Mouse (Mus musculus) cortical plate, adult 2 months (tissue): ENCODE results near the gene Ybey. TPM values are rescaled to one million over a fixed set of nuclear protein-coding genes. Genes with fewer than 3 reads are reported as not detected.
A peak's percentile ranks its signal among the peaks of the same experiment; 100 is the strongest.

Experiments
- H3K27ac ChIP-seq: fragments of 200-500 bp; 2 replicates; pipeline ENCODE4 v1.5.1; 2012; ENCODE audit warnings: low read length, control low read depth, inconsistent platforms; ENCODE audit not compliant: insufficient read depth
- H3K4me1 ChIP-seq: fragments of 200-500 bp; 2 replicates; pipeline ENCODE4 v1.6.1; 2011; ENCODE audit warnings: low read length; ENCODE audit not compliant: control insufficient read depth, insufficient read depth
- H3K4me3 ChIP-seq: fragments of 200-500 bp; 2 replicates; pipeline ENCODE4 v1.5.1; 2011; ENCODE audit warnings: mild to moderate bottlenecking, low read length, control low read depth; ENCODE audit not compliant: insufficient read depth
- CTCF ChIP-seq: fragments of 200-500 bp; IDR thresholded peaks from 2 replicates; pipeline ENCODE4 v1.5.1; 2011; ENCODE audit warnings: mild to moderate bottlenecking, control low read depth, low read length; ENCODE audit not compliant: insufficient read depth; ENCODE audit errors: extremely low read depth
- POLR2A ChIP-seq: fragments of 200-500 bp; IDR thresholded peaks from 2 replicates; pipeline ENCODE4 v1.6.1; 2011; ENCODE audit warnings: mild to moderate bottlenecking, low read length, control low read depth; ENCODE audit not compliant: insufficient read depth; ENCODE audit errors: extremely low read depth
- polyA plus RNA-seq: library from polyadenylated mRNA; depleted of rRNA; stranded (reverse); fragments of >200 nt; gene quantifications from 2 replicates; pipeline ENCODE4 v1.2.3, GENCODE M21; 2012; rRNA removed

Gene Ybey
- polyA plus RNA-seq, 1 experiment: 3.8 TPM

DNA sequence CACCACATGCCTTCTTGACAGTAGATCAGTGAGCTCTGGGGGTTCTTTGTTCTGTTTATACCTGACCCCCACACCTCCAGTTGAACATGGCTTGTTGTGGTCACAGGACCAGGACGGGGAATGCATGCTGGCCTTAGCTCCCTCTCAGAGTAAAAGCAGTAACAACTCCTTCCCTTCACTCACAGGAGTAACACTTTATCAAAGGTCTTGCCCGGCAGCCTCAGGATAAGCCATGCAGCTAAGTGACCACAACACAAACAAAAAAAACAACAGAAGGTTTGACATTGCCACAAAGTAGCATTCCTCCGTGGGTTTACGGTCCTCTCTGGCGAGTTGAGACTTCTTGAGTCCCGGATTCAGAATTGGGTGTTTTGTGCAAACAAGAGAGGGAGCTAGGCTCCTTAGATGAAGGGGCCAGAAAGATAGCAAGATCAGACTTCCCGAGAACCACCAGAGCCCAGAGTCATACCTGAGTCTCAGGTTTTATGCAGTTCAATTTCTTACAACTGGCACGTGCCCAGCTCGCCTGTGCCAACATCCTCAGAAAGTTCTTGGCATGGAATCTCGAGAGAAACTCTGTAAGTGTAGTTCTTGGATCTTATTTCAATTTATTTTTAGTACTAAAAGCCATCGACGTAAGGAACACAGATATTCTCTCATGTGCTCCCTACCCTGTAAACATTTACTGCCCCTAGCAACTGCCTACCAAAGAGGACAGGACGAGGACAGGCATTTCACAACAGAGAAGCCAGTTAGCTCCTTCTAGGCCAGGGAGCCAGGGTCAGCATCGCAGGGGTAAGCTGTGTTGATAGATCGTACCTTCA, 21.3 kb downstream of the Ybey start:
- H3K4me1 ChIP-seq: no peaks in the 10 kb centered on the region
- H3K27ac ChIP-seq: no peak overlapping the region
- H3K4me3 ChIP-seq: no peak overlapping the region
- TF ChIP-seq POLR2A: no peak
- no peak for TF ChIP-seq CTCF

DNA sequence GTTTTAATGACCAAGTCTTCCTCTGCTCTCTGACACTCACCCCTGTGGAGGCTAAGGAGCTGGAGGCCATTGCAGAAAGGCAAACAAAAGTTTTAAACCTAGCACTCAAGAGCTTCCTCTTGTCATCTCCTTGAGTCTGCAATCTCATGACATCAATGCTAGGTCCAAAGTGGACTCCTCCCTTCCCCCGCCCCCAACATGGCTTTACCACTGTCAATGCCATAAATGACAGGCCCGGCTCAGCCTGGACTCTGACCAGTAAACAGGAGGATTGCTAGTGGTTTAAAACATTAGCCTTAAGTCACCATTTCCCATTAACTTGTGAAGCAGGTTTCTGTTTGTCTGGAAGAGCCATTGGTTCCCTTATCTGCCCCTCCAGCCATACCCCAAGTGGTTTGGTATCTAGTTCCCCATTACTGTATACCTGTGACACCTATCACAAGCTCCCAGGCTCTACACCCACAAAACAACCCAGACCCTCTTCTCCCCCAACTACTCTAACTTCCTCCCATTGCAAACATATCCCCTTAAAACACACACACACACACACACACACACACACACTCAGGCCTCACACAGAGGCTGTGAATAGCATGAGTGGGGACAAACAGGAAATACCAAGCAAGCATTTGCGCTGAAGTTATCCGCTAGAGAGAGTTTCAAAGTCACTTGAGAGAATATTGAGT, 22.8 kb downstream of the Ybey start:
- Histone ChIP-seq H3K27ac (no peak overlapping the region), H3K4me3 (no peak overlapping the region), H3K4me1 (no peaks in the 10 kb centered on the region)
- no peak for TF ChIP-seq CTCF
- TF ChIP-seq POLR2A: no peak

DNA sequence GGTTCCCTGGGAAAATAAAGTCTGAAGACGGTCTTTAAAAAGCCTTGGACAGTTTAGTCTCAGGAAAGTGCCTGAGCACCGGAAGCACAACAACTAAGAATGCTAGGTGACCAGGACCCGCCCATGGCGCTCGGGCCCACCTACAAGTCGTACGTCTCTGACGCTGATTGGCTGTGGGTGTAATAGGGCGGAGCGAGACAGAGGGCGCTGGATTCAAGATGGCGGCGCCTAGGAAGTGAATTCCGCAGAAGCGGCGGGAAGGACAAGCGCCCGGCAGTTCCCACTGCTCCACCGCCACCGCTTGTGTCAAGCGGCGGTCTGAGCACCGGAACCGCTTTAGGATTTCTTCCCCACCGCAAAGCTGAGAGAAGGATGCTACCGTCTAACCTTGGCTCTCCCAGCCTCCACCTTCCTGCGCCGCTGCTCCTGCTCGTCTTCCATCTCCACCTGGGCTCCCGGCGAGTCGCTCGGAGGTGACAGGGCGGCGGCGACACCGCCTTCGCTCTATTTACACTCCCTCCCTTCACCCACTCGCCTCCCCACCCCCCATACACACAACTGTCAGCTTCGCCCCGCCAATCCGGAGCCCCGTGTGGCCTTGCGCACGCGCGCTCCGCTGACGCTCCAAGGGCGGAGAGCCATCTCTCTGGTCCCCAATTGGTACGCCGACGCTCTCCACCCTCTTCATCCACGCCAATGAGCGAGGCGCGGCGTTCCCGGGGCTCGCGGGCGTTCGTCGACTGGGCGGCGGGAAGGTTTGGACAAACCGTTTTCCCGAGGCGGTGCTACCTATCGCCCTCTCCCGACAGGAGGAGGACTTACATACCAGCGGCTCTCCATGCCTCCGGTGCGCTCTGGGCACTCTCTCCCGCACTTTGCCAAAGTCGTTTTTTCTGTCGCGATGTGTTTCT, 26.5 kb downstream of the Ybey start, which contains the start of gene Pcnt:
TSS of gene Pcnt (minus strand) at position 609 of the 911 bp plus-strand sequence.
- peak within 1 kb of the TSS; percentile 80 for H3K27ac ChIP-seq
- TF ChIP-seq CTCF (peak; percentile 50), POLR2A (peak; percentile 28; the same call in 1 of the 2 replicates)

DNA sequence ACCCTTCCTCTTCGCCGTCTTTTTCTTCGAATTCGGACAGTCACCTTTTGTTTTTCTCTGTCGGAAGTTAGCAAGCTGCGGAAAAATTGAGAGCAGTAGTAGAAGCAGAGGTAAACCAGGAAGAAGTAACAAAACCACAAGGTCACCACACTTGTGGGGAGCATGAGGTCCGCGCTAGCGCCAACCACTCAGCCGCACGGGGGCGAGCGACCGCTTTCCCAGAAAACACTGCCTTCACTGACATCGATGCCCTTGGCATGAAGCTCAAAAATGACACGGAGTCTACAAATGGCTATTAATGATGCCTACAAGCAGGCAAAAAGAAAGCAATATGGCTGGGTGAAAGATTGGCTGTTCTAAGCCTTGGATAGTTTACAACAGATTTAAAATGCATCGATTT, 28.6 kb downstream of the Ybey start, which contains the start of gene AC141477.1:
TSS of gene AC141477.1 (minus strand) at position 164 of the 400 bp plus-strand sequence.
- Histone ChIP-seq H3K4me3 (no peak within 1 kb of the TSS), H3K4me1 (no peaks in the 10 kb centered on the region), H3K27ac (no peak within 1 kb of the TSS)
- TF ChIP-seq POLR2A: no peak
- TF ChIP-seq CTCF: no peak

More for the DNA sequence above, 26.5 kb downstream of the Ybey start, which contains the start of gene Pcnt:
- Histone ChIP-seq H3K4me1 (no peaks in the 10 kb centered on the region), H3K4me3 (peak within 1 kb of the TSS; percentile 66)

DNA sequence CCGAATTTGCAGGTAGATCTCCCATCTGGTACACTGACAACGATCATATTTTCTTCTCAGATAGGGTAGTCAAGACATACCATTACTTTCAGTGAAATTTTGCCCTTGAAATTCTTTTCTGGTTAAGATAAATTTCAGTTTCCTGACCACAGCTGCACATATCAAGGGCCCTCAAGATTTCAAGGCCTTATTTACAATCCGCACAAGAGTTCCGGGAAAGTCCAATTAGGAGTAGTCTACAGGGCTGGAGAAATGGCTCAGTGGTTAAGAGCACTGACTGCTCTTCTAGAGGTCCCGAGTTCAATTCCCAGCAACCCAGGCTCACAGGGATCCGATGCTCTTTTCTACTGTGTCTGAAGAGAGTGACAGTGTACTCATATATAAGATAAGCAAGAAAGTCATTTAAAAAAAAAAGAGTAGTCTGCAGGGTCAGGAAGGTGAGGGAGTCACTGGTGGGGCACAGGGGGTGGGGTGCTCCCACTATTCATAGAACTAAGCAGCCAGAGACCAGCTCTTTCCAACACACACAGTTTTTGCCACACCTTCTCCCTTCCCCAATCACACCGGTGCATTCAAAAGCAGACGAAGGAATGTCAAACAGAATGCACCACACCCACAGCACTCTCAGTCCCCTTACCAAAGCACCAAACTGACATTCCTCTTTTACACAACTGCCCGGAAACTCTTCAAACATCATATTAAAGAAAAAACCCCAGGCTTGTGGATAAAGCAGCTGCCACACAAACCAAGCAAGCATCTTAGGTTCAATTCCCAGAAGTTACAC, 29.6 kb downstream of the Ybey start:
- TF ChIP-seq POLR2A (no peak), CTCF (no peak)
- no peak overlapping the region for H3K4me3 ChIP-seq
- no peak overlapping the region for H3K27ac ChIP-seq
- no peaks in the 10 kb centered on the region for H3K4me1 ChIP-seq

DNA sequence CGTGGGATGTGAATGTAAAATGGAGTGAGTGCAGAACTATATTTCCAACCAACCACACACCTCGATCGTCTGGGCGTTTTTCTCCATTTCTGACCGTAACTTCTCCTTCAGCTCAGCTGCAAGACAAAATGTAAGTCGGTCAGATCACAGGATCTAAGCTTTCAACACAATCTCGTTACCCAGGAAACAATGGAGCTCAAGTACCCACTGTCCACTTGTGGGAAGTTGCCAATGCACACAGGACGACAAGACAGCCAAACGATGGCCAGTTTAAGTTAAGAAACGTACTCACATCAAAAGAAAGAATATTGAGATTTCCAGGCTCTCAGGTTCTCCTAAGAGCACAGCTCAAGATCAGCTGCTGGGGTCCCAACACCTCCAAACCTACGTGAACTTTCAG, 35.0 kb downstream of the Ybey start:
- TF ChIP-seq POLR2A: no peak
- H3K27ac ChIP-seq: no peak overlapping the region
- H3K4me3 ChIP-seq: no peak overlapping the region
- H3K4me1 ChIP-seq: no peaks in the 10 kb centered on the region

DNA sequence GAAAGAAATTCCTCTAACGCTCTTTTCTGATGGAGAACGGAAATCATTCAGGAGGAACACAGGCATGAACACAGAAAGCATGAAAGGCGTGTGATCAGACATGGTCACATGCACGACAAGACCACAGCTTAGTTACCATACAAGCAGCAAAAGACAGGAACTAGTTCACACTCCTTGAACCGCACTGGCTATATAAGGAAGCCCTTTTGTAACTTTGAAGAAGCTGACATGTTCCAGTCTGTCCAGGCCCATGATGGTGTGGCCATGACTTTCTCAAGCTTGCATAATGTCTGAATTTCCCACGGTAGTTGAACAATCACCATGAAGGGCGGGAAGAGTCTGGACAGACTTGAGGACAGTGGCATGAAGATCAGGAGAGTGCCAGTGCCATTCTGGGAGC, 43.2 kb downstream of the Ybey start:
- H3K4me1 ChIP-seq: no peaks in the 10 kb centered on the region
- H3K27ac ChIP-seq: no peak overlapping the region
- TF ChIP-seq CTCF (no peak), POLR2A (no peak)
- no peak overlapping the region for H3K4me3 ChIP-seq

DNA sequence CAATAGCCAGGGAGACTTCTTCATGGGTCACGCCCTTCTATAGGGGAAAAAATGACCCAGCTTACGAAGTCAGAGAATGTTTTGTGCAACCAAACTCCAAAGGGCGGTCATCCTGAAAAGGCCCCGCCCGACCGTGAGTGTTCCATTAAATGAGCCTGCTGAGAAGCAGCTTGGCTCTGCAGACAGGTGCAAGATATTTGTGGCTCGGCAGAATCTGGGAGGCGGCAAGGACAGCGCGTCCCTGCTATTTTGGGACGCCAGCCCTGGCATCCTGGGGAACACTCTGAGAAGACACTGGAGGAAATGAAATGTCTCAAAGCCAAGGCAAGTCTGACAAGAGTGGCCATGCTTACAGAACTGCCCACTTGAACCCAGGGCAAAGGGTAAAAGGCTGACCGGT, 52.1 kb downstream of the Ybey start:
- Histone ChIP-seq H3K27ac (no peak overlapping the region), H3K4me1 (peaks cover 7% of the 10 kb centered on the region), H3K4me3 (no peak overlapping the region)
- 0 out of 2 replicates have a peak, but pooled peaks have one; percentile 9 for TF ChIP-seq POLR2A
- TF ChIP-seq CTCF: no peak

Other genes with a start within 250 kb of the Ybey start
- 79.9 and 81.2 TPM in 2 replicates for gene Prmt2, start 231.2 kb downstream of the Ybey start, polyA plus RNA-seq
- 238 and 260 TPM in 2 replicates for gene S100b, start 215.3 kb downstream of the Ybey start, polyA plus RNA-seq
- 48.7 and 49.2 TPM in 2 replicates for gene Dip2a, start 123.8 kb downstream of the Ybey start, polyA plus RNA-seq
- not detected in 2 replicates for gene AC141477.1, start 28.7 kb downstream of the Ybey start, polyA plus RNA-seq
- 25.2 and 29.3 TPM in 2 replicates for gene Pcnt, start 26.3 kb downstream of the Ybey start, polyA plus RNA-seq
- gene 2610028H24Rik, start 20.0 kb downstream of the Ybey start, polyA plus RNA-seq: 0.23 TPM in 1 of 2 replicates, not detected in the other
- gene Mcm3ap, start 187 bp downstream of the Ybey start, polyA plus RNA-seq: 56.0 and 59.4 TPM in 2 replicates
- gene Lss, start 62.5 kb upstream of the Ybey start, polyA plus RNA-seq: 30.9 and 31.0 TPM in 2 replicates
- gene Spatc1l, start 93.2 kb upstream of the Ybey start, polyA plus RNA-seq: 0.09 and 0.42 TPM in 2 replicates
- gene Ftcd, start 106.5 kb upstream of the Ybey start, polyA plus RNA-seq: 0.04 and 0.06 TPM in 2 replicates
- gene Col6a2, start 154.5 kb upstream of the Ybey start, polyA plus RNA-seq: 19.5 and 22.7 TPM in 2 replicates